Mouse (Mus musculus): Measurements from ENCODE around the gene Tbcc.

DNA sequence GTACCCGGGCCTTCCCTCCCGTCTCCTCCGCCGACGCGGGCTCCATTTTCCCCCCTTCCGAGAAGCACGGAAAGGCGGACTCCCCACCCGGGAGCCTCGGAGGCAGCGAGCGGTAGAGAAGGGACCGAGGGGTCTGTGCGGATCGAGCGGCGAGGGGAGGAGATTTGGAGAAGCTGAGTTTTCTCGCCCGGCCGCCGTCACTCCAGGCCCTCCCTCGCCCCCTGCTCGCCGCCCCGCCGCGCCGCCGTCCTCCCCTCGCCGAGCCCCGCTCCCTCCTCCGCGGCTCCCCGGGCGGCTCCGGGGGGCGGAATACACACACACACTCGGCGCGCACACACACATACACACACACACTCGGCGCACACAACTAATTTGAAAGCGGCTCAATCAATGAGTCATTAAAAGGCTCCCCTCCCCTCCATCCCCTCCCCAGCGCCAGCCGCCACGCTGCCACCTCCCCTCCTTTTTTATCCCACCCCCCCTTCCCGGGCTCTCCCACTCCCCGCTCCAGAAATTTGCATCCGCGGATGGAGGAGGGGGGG lies 33.1 kb upstream of the Tbcc start:
- TF ChIP-seq TAL1 (IDR thresholded peaks at IDR 0.05; ENCODE audit: low read length) (no peak), GATA1 (IDR thresholded peaks at IDR 0.05; ENCODE audit: low read length) (no peak)
